10 mouse cellular contexts compared by ENCODE assay signal in genomic region chr2:163693716-163694314, GRCm38 (mm10). TPM values are rescaled to one million over a fixed set of nuclear protein-coding genes. Genes with fewer than 3 reads are reported as not detected.
DNase-seq lines count a peak whose midpoint lies in the region; ATAC-seq and TF ChIP-seq lines count a peak whose summit lies in the region.
"Had no signal": no experiment of that assay in that cellular context is flagged by ENCODE, and none has a peak within 500 bp of the region (broad histone marks: within the 10 kb centered on the region; RNA-seq: fewer than 3 reads in every experiment).

No protein-coding gene starts in this region.

- 0 out of 2 replicates have a peak overlapping the region, but pooled peaks have one; percentile 9 for H3K27ac ChIP-seq in forebrain, embryonic 14.5 days (ENCODE audit: low read depth, low read length)
- no peak overlapping the region for H3K27ac ChIP-seq in forebrain, embryonic 15.5 days (replicated peaks)
- H3K27ac ChIP-seq in intestine, embryonic 15.5 days = peak overlapping the region; percentile 63
- peak overlapping the region; percentile 89 for H3K27ac ChIP-seq in lung, embryonic 14.5 days (ENCODE audit: low read depth)
- H3K27ac ChIP-seq: hindbrain, embryonic 15.5 days had no signal

- 0 out of 2 replicates have a peak, but pooled peaks cover 5% of the 10 kb centered on the region for H3K4me1 ChIP-seq in forebrain, embryonic 14.5 days (ENCODE audit: control insufficient read depth, insufficient read depth, low read length)
- H3K4me1 ChIP-seq in forebrain, embryonic 15.5 days = peaks cover 2% of the 10 kb centered on the region; the same call in 1 of the 2 replicates
- H3K4me1 ChIP-seq in intestine, embryonic 15.5 days (replicated peaks) = peaks cover 22% of the 10 kb centered on the region
- H3K4me1 ChIP-seq in lung, embryonic 14.5 days (ENCODE audit: insufficient read depth) = peaks cover 9% of the 10 kb centered on the region

- DNase-seq in forebrain, embryonic 14.5 days (ENCODE audit: low spot score) = no peak
- peak; percentile 66 for DNase-seq in cerebellum, adult 9-11 months
- DNase-seq in lung, embryonic 14.5 days = peak; percentile 55
- DNase-seq in urinary bladder, adult 2 months (ENCODE audit: low spot score) = no peak
- DNase-seq in MN1 (ENCODE audit: low spot score) = no peak
- DNase-seq in Muller cell, postnatal 12 days (ENCODE audit: inconsistent ontology term) = no peak

- H3K9me3 ChIP-seq in forebrain, embryonic 14.5 days (replicated peaks; ENCODE audit: control insufficient read depth, low read length) = no peaks in the 10 kb centered on the region
- no peaks in the 10 kb centered on the region for H3K9me3 ChIP-seq in forebrain, embryonic 15.5 days
- no peaks in the 10 kb centered on the region for H3K9me3 ChIP-seq in intestine, embryonic 15.5 days
- H3K9me3 ChIP-seq in lung, embryonic 14.5 days (ENCODE audit: low read depth, low read length) = no peaks in the 10 kb centered on the region
- H3K9me3 ChIP-seq: G1E; hindbrain, embryonic 15.5 days had no signal

- ATAC-seq in forebrain, embryonic 14.5 days = no peak
- no peak for ATAC-seq in forebrain, embryonic 15.5 days (replicated peaks)
- no peak for ATAC-seq in intestine, embryonic 15.5 days
- no peak for ATAC-seq in lung, embryonic 14.5 days (ENCODE audit: insufficient read depth)

- 75% methylated on average over 9 of the region's 9 CpGs for WGBS in forebrain, embryonic 14.5 days
- 67% methylated on average over 9 of the region's 9 CpGs for WGBS in forebrain, embryonic 15.5 days
- WGBS in intestine, embryonic 15.5 days = 55% methylated on average over 9 of the region's 9 CpGs
- 55% methylated on average over 9 of the region's 9 CpGs for WGBS in lung, embryonic 14.5 days

- no peak overlapping the region for H3K4me2 ChIP-seq in forebrain, embryonic 14.5 days (ENCODE audit: low read length)
- no peak overlapping the region for H3K4me2 ChIP-seq in forebrain, embryonic 15.5 days (replicated peaks)
- H3K4me2 ChIP-seq in intestine, embryonic 15.5 days (replicated peaks) = 0 out of 2 replicates have a peak overlapping the region, but pooled peaks have one; percentile 17
- H3K4me2 ChIP-seq in lung, embryonic 14.5 days = peak overlapping the region; percentile 45
- H3K4me2 ChIP-seq: hindbrain, embryonic 15.5 days had no signal

- no peaks in the 10 kb centered on the region for H3K27me3 ChIP-seq in forebrain, embryonic 14.5 days (replicated peaks; ENCODE audit: control insufficient read depth, insufficient read depth, low read length)
- H3K27me3 ChIP-seq in forebrain, embryonic 15.5 days = no peaks in the 10 kb centered on the region
- H3K27me3 ChIP-seq in intestine, embryonic 15.5 days (replicated peaks) = no peaks in the 10 kb centered on the region
- H3K27me3 ChIP-seq in lung, embryonic 14.5 days (ENCODE audit: insufficient read depth, low read length) = no peaks in the 10 kb centered on the region
- H3K27me3 ChIP-seq: hindbrain, embryonic 15.5 days had no signal

- no peaks in the 10 kb centered on the region for H3K36me3 ChIP-seq in forebrain, embryonic 14.5 days (ENCODE audit: control insufficient read depth, insufficient read depth, low read length)
- H3K36me3 ChIP-seq in forebrain, embryonic 15.5 days = no peaks in the 10 kb centered on the region
- no peaks in the 10 kb centered on the region for H3K36me3 ChIP-seq in intestine, embryonic 15.5 days
- no peaks in the 10 kb centered on the region for H3K36me3 ChIP-seq in lung, embryonic 14.5 days (ENCODE audit: insufficient read depth)
- H3K36me3 ChIP-seq: hindbrain, embryonic 15.5 days had no signal

- no peak for TF ChIP-seq CTCF in lung, embryonic 14.5 days (IDR thresholded peaks at IDR 0.05; ENCODE audit: low read depth)

- H3K4me3 ChIP-seq in forebrain, embryonic 14.5 days (ENCODE audit: low read depth, low read length) = no peak overlapping the region
- H3K4me3 ChIP-seq in forebrain, embryonic 15.5 days = no peak overlapping the region
- H3K4me3 ChIP-seq in intestine, embryonic 15.5 days (replicated peaks) = no peak overlapping the region
- 0 out of 2 replicates have a peak overlapping the region, but pooled peaks have one; percentile 17 for H3K4me3 ChIP-seq in lung, embryonic 14.5 days (ENCODE audit: low read depth, low read length)
- H3K4me3 ChIP-seq: hindbrain, embryonic 15.5 days had no signal

- H3K9ac ChIP-seq in forebrain, embryonic 14.5 days (ENCODE audit: low read length) = 0 out of 2 replicates have a peak overlapping the region, but pooled peaks have one; percentile 13
- no peak overlapping the region for H3K9ac ChIP-seq in forebrain, embryonic 15.5 days (replicated peaks)
- H3K9ac ChIP-seq in intestine, embryonic 15.5 days = no peak overlapping the region; the same call in 1 of the 2 replicates
- H3K9ac ChIP-seq in lung, embryonic 14.5 days = peak overlapping the region; percentile 23; the same call in 1 of the 2 replicates
- H3K9ac ChIP-seq: hindbrain, embryonic 15.5 days had no signal

RNA-seq across cellular contexts. Expression of gene Pkig, which starts 35.6 kb away (rescaled TPM):
- polyA plus RNA-seq in forebrain, embryonic 14.5 days (2014; fragmentation: Nextera tagmentation; extraction: Ambion mirVana) = 163 and 181 TPM in 2 replicates
- polyA plus RNA-seq in forebrain, embryonic 15.5 days (2015; fragmentation: Nextera tagmentation; extraction: Ambion mirVana) = 157 and 165 TPM in 2 replicates
- polyA plus RNA-seq in intestine, embryonic 15.5 days (2015; fragmentation: Nextera tagmentation; extraction: Ambion mirVana) = 113 and 122 TPM in 2 replicates
- 143 and 145 TPM in 2 replicates for polyA plus RNA-seq in lung, embryonic 14.5 days (2014; fragmentation: Nextera tagmentation; extraction: Ambion mirVana)
- 83.9 and 114 TPM in 2 replicates for polyA plus RNA-seq in urinary bladder, adult 2 months (2012; rRNA removed)

RNA-seq across cellular contexts. Expression of gene Serinc3, which starts 48.9 kb away (rescaled TPM):
- polyA plus RNA-seq in forebrain, embryonic 14.5 days (2014; fragmentation: Nextera tagmentation; extraction: Ambion mirVana) = 37.3 and 37.9 TPM in 2 replicates
- polyA plus RNA-seq in forebrain, embryonic 15.5 days (2015; fragmentation: Nextera tagmentation; extraction: Ambion mirVana) = 27.9 and 28.8 TPM in 2 replicates
- 45.3 and 47.1 TPM in 2 replicates for polyA plus RNA-seq in intestine, embryonic 15.5 days (2015; fragmentation: Nextera tagmentation; extraction: Ambion mirVana)
- 56.2 and 62.5 TPM in 2 replicates for polyA plus RNA-seq in lung, embryonic 14.5 days (2014; fragmentation: Nextera tagmentation; extraction: Ambion mirVana)
- polyA plus RNA-seq in urinary bladder, adult 2 months (2012; rRNA removed) = 321 and 344 TPM in 2 replicates

RNA-seq across cellular contexts. Expression of gene Ada, which starts 56.2 kb away (rescaled TPM):
- polyA plus RNA-seq in forebrain, embryonic 14.5 days (2014; fragmentation: Nextera tagmentation; extraction: Ambion mirVana) = 4.5 and 5.5 TPM in 2 replicates
- 4.0 and 4.8 TPM in 2 replicates for polyA plus RNA-seq in forebrain, embryonic 15.5 days (2015; fragmentation: Nextera tagmentation; extraction: Ambion mirVana)
- polyA plus RNA-seq in intestine, embryonic 15.5 days (2015; fragmentation: Nextera tagmentation; extraction: Ambion mirVana) = 6.6 and 7.1 TPM in 2 replicates
- polyA plus RNA-seq in lung, embryonic 14.5 days (2014; fragmentation: Nextera tagmentation; extraction: Ambion mirVana) = 9.5 and 9.9 TPM in 2 replicates
- 8.7 and 9.5 TPM in 2 replicates for polyA plus RNA-seq in urinary bladder, adult 2 months (2012; rRNA removed)

Comparison
In these comparisons a context has a peak if more than half of its experiments do, and no peak if none do; other contexts are left out.
1. H3K9ac ChIP-seq: peak in forebrain, embryonic 14.5 days (single experiment) and lung, embryonic 14.5 days (single experiment); none in forebrain, embryonic 15.5 days (single experiment) and intestine, embryonic 15.5 days (single experiment).
2. DNase-seq: peak in cerebellum, adult 9-11 months (single experiment) and lung, embryonic 14.5 days (single experiment); none in forebrain, embryonic 14.5 days (single experiment), urinary bladder, adult 2 months (single experiment), MN1 (single experiment) and Muller cell, postnatal 12 days (single experiment).
3. H3K4me2 ChIP-seq: peak in intestine, embryonic 15.5 days (single experiment) and lung, embryonic 14.5 days (single experiment); none in forebrain, embryonic 14.5 days (single experiment) and forebrain, embryonic 15.5 days (single experiment).